Comparison of ENCODE assay signal across 23 mouse cellular contexts in genomic region chr1:42354020-42354419, GRCm38 (mm10).
"Had no signal": no experiment of that assay in that cellular context is flagged by ENCODE, and none has a peak within 500 bp of the region (broad histone marks: within the 10 kb centered on the region; RNA-seq: fewer than 3 reads in every experiment).

No protein-coding gene starts in this region.

- H3K4me1 ChIP-seq: liver, embryonic 12.5 days; liver, embryonic 15.5 days; megakaryocyte, embryonic 14.5 days; stomach, embryonic 15.5 days had no signal

- H3K4me2 ChIP-seq: limb, embryonic 13.5 days; liver, embryonic 12.5 days; liver, embryonic 15.5 days; lung, embryonic 15.5 days; midbrain, embryonic 11.5 days; neural tube, embryonic 12.5 days; neural tube, embryonic 15.5 days; stomach, embryonic 15.5 days had no signal

- H3K27me3 ChIP-seq: liver, embryonic 12.5 days; liver, embryonic 15.5 days; lung, embryonic 15.5 days; megakaryocyte, embryonic 14.5 days; neural tube, embryonic 12.5 days; neural tube, embryonic 15.5 days; stomach, embryonic 15.5 days had no signal

- DNase-seq: kidney, postnatal 25 days; layer of hippocampus, adult 9-11 months; liver; lung, adult 18-20 months; lung, postnatal 10 days; lung, postnatal 36 days; midbrain, embryonic 14.5 days; right cerebral cortex, adult 18-20 months; right cerebral cortex, postnatal 25 days; spleen, adult 18-20 months; thymus, postnatal 25 days had no signal

- H3K9ac ChIP-seq: limb, embryonic 13.5 days; liver, embryonic 12.5 days; liver, embryonic 15.5 days; lung, embryonic 15.5 days; neural tube, embryonic 12.5 days; neural tube, embryonic 15.5 days; stomach, embryonic 15.5 days had no signal

- H3K9me3 ChIP-seq: limb, embryonic 10.5 days; limb, embryonic 13.5 days; liver, embryonic 12.5 days; liver, embryonic 15.5 days; lung, embryonic 15.5 days; neural tube, embryonic 12.5 days; neural tube, embryonic 15.5 days; stomach, embryonic 15.5 days had no signal

- ATAC-seq: liver, embryonic 12.5 days had no signal

- H3K36me3 ChIP-seq: limb, embryonic 10.5 days; limb, embryonic 13.5 days; liver, embryonic 12.5 days; liver, embryonic 15.5 days; lung, embryonic 15.5 days; neural tube, embryonic 12.5 days; neural tube, embryonic 15.5 days; stomach, embryonic 15.5 days had no signal

- H3K27ac ChIP-seq: kidney, postnatal 0 days; layer of hippocampus, adult 2 months; limb, embryonic 10.5 days; limb, embryonic 13.5 days; liver, embryonic 12.5 days; liver, embryonic 15.5 days; lung, embryonic 15.5 days; neural tube, embryonic 12.5 days; stomach, embryonic 15.5 days had no signal

- H3K4me3 ChIP-seq: layer of hippocampus, adult 2 months; limb, embryonic 10.5 days; limb, embryonic 13.5 days; liver, embryonic 12.5 days; liver, embryonic 15.5 days; lung, embryonic 15.5 days; megakaryocyte, embryonic 14.5 days; neural tube, embryonic 12.5 days; neural tube, embryonic 15.5 days; stomach, embryonic 15.5 days had no signal
